Mouse (Mus musculus) kidney, embryonic 14.5 days (tissue): Measurements from ENCODE around the gene Ginm1. TPM values are rescaled to one million over a fixed set of nuclear protein-coding genes. Genes with fewer than 3 reads are reported as not detected.
"Not testable (repeated sequence)": the region's sequence is repeated elsewhere in the genome, so short reads cannot be mapped to it uniquely, and the experiment has no call there.

Source experiments
- ATAC-seq: fragments of 200-750 bp; cut with Nextera tagmentation; 2 replicates; pipeline ENCODE4 v1.8.0; 2017; ENCODE audit warnings: moderate number of reproducible peaks, mild to moderate bottlenecking, moderate TSS enrichment, moderate library complexity; ENCODE audit not compliant: low FRiP score, low TSS enrichment
- H3K27ac ChIP-seq: fragments of 300-500 bp; sonication (generic); 2 replicates; pipeline ENCODE4 v1.5.1; 2014; ENCODE audit warnings: low read depth, mild to moderate bottlenecking, low read length, moderate library complexity, mixed read lengths
- H3K27me3 ChIP-seq: fragments of 300-500 bp; sonication (generic); 2 replicates; pipeline ENCODE4 v1.6.1; 2014; ENCODE audit warnings: mild to moderate bottlenecking, low read length; ENCODE audit not compliant: control insufficient read depth, insufficient read depth
- H3K36me3 ChIP-seq: fragments of 300-500 bp; sonication (generic); 2 replicates; pipeline ENCODE4 v1.6.1; 2014; ENCODE audit warnings: low read length, mixed read lengths; ENCODE audit not compliant: control insufficient read depth, insufficient read depth
- H3K4me1 ChIP-seq: fragments of 300-500 bp; sonication (generic); 2 replicates; pipeline ENCODE4 v1.6.1; 2014; ENCODE audit warnings: low read length, mixed read lengths; ENCODE audit not compliant: control insufficient read depth, insufficient read depth
- H3K4me2 ChIP-seq: fragments of 300-500 bp; sonication (generic); replicated peaks from 2 replicates; pipeline ENCODE4 v1.6.1; 2014; ENCODE audit warnings: low read depth, mild to moderate bottlenecking, low read length
- H3K4me3 ChIP-seq: fragments of 300-500 bp; sonication (generic); 2 replicates; pipeline ENCODE4 v1.5.1; 2014; ENCODE audit warnings: mild to moderate bottlenecking, low read length
- H3K9ac ChIP-seq: fragments of 300-500 bp; sonication (generic); 2 replicates; pipeline ENCODE4 v1.6.1; 2014; ENCODE audit warnings: low read depth, mild to moderate bottlenecking, low read length, moderate library complexity
- H3K9me3 ChIP-seq: fragments of 300-500 bp; sonication (generic); 2 replicates; pipeline ENCODE4 v1.6.1; 2016; ENCODE audit warnings: low read length; ENCODE audit not compliant: control insufficient read depth
- WGBS: fragments of 180-500 bp; shearing (Covaris S2); extraction: QIAGEN DNeasy Blood & Tissue Kit; methylation state at CpG from one replicate; pipeline ENCODE4 v1.1.7; 2014; 5-methylcytosine and 5-hydroxymethylcytosine counted together
- polyA plus RNA-seq: library from polyadenylated mRNA; unstranded; fragments of >200 nt; fragmentation: Nextera tagmentation; extraction: Ambion mirVana; gene quantifications from 2 replicates; pipeline ENCODE4 v1.2.1, GENCODE M21; 2014

Gene Ginm1
- polyA plus RNA-seq, 1 experiment from 2014 or later, result 74.1 TPM

DNA sequence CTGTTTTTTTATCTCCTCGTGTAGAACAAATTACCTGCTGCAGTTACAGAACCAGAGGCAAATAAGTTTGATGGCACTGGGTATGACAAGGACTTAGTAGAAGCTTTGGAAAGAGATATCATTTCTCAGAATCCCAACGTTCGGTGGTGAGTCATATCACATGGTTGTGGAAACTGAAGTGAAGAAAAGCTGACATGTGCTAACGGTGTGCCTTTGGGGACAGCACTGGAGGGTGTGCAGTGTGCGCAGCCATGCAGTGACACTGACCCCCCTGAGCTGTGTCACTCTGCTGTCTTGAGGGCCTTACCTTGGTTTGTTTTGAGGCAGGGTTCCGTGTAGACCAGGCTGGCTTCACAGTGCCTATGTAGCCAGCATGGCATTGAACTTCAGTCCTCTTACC is 43.9 kb downstream of the Ginm1 start:
- no peak overlapping the region for H3K27ac ChIP-seq
- no peak for ATAC-seq
- H3K4me1 ChIP-seq, result no peaks in the 10 kb centered on the region
- 94% methylated on average over 6 of the region's 6 CpGs for WGBS
- H3K9me3 ChIP-seq, result no peaks in the 10 kb centered on the region
- no peaks in the 10 kb centered on the region for H3K27me3 ChIP-seq
- no peak overlapping the region for H3K4me2 ChIP-seq
- H3K9ac ChIP-seq, result no peak overlapping the region
- peaks cover 70% of the 10 kb centered on the region for H3K36me3 ChIP-seq
- H3K4me3 ChIP-seq, result no peak overlapping the region

DNA sequence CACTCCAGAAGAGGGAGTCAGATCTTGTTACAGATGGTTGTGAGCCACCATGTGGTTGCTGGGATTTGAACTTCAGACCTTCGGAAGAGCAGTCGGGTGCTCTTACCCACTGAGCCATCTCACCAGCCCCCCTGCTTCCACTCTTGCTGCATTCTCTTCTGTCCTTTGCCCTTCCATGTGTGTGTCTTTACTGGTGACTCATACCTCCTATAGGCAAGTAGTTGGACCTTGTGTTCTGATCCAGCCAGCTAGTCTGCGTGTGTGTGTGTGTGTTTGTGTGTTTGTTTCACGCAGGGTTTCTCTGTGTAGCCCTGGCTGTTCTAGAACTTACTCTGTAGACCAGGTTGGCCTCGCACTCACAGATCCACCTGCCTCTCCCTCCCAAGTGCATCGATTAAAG is 47.1 kb downstream of the Ginm1 start:
- H3K9ac ChIP-seq, ATAC-seq, H3K4me1 ChIP-seq, H3K9me3 ChIP-seq, H3K27ac ChIP-seq, H3K27me3 ChIP-seq, H3K4me3 ChIP-seq, H3K4me2 ChIP-seq: not testable (repeated sequence)
- WGBS, result 97% methylated on average over 6 of the region's 6 CpGs
- H3K36me3 ChIP-seq, result peaks cover 67% of the 10 kb centered on the region

DNA sequence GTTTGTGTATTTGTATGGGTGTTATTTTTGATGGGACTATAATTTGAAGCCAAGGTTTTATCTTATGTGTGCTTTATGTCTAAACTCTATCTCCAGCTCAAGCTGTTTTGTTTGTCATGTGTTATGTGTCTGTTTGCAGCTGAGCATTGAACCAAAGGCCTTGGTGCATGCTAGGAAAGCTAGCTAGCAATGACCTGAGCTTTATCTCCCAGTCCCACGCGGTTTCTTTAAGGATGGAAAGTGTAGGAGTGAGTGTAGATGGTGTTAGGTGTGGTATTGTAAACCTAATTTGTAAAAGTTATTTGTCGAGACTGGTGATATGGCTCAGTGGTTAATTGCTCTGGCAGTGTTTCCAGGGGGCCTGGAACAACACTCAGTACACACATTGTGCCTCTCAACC is 54.7 kb downstream of the Ginm1 start:
- no peak overlapping the region for H3K4me3 ChIP-seq
- no peaks in the 10 kb centered on the region for H3K9me3 ChIP-seq
- 60% methylated on average over 3 of the region's 3 CpGs for WGBS
- H3K27ac ChIP-seq, result no peak overlapping the region
- no peaks in the 10 kb centered on the region for H3K27me3 ChIP-seq
- ATAC-seq, result no peak
- H3K9ac ChIP-seq, result no peak overlapping the region
- peaks cover 15% of the 10 kb centered on the region for H3K36me3 ChIP-seq
- H3K4me2 ChIP-seq, result no peak overlapping the region
- no peaks in the 10 kb centered on the region for H3K4me1 ChIP-seq

DNA sequence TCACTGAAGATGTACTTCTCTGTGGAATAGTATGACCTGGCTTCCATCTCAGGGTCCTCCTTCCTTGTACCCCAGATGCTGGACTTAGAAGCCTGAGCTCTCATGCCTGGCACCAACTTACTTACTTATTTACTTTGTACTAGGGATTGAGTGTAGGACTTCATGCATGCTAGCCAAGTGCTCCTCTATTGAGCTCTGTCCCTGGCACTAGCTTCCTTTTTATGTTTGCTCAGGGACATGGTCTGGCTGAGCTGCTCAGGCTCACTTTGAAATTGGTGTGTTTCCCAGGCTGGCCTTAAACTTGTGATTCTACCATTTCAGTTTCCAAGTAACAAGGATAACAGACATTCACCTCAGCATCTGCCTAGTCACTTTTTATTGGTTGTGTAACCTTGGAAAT is 55.5 kb downstream of the Ginm1 start:
- no peak for ATAC-seq
- H3K4me2 ChIP-seq, result no peak overlapping the region
- no peak overlapping the region for H3K4me3 ChIP-seq

DNA sequence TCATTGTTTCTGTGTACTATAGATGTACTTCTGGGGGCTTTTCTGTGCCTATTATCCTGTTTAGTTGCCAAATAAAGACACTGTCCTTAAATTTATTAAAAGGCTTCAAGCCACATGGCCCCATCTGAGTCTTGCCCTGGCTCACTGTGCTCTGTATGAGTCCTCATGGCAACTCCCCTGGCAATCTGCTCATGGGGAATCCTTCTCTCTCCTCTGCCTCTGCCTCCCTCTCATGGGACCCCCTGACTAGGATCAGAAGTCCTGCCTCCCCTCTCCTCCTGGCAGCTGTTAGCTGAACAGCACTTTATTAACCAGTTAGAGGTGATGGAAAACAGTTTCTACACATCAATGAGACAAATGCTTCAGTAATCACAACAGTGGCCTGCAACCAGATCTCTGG is 61.0 kb downstream of the Ginm1 start:
- H3K9ac ChIP-seq, result no peak overlapping the region
- H3K27me3 ChIP-seq, result no peaks in the 10 kb centered on the region
- H3K9me3 ChIP-seq, result no peaks in the 10 kb centered on the region
- H3K36me3 ChIP-seq, result no peaks in the 10 kb centered on the region
- no peak for ATAC-seq
- H3K4me1 ChIP-seq, result no peaks in the 10 kb centered on the region
- no peak overlapping the region for H3K27ac ChIP-seq
- H3K4me3 ChIP-seq, result no peak overlapping the region
- no peak overlapping the region for H3K4me2 ChIP-seq

More for the DNA sequence above, 55.5 kb downstream of the Ginm1 start:
- Histone ChIP-seq H3K9ac (no peak overlapping the region), H3K27ac (no peak overlapping the region), H3K36me3 (peaks cover 12% of the 10 kb centered on the region; the same call in 1 of the 2 replicates), H3K4me1 (no peaks in the 10 kb centered on the region), H3K9me3 (no peaks in the 10 kb centered on the region), H3K27me3 (no peaks in the 10 kb centered on the region)

DNA sequence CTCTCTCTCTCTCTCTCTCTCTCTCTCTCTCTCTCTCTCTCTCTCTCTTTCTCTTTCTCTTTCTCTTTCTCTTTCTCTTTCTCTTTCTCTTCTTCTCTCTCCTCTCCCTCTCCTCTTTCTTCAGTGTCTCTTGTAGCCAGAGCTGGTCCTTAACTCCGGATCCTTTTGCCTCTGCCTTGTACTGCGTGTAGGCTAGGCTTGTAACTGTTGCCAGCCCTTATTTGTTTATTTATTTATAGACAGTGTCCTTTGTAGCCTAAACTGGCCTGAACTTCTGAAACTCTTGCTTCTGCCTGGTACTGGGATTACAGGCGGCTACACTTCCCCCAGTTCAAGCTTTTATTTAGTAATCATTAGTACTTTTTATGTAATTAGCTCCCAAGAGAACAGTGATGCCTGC is 65.6 kb downstream of the Ginm1 start:
- H3K4me3 ChIP-seq, result peak overlapping the region; percentile 85
- WGBS, result 24% methylated on average over 3 of the region's 3 CpGs
- H3K27me3 ChIP-seq, result no peaks in the 10 kb centered on the region
- no peak overlapping the region for H3K27ac ChIP-seq
- H3K9ac ChIP-seq, result 0 out of 2 replicates have a peak overlapping the region, but pooled peaks have one; percentile 5
- H3K4me2 ChIP-seq, result peak overlapping the region; percentile 60
- no peak for ATAC-seq
- H3K36me3 ChIP-seq, result no peaks in the 10 kb centered on the region
- no peaks in the 10 kb centered on the region for H3K4me1 ChIP-seq
- H3K9me3 ChIP-seq, result no peaks in the 10 kb centered on the region

DNA sequence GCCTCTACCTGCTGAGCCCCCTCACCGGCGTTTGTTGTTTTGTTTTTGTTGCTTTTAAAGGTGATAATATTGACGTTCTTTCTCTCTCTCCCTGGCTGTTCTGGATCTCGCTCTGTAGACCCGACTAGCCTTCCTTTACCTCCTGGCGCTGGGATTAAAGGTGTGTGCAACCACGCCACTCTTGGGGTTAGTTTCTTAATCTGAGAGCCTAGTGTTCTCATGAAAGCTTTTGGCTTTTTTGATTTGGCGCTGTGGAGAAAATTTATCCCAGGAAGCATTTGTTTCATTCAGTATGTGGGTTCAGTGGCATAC is 66.2 kb downstream of the Ginm1 start:
- no peak for ATAC-seq
- peak overlapping the region; percentile 79; the same call in 1 of the 2 replicates for H3K27ac ChIP-seq
- 0% methylated on average over 8 of the region's 8 CpGs for WGBS
- H3K27me3 ChIP-seq, result no peaks in the 10 kb centered on the region
- H3K4me2 ChIP-seq, result peak overlapping the region; percentile 60
- peak overlapping the region; percentile 85 for H3K4me3 ChIP-seq
- no peaks in the 10 kb centered on the region for H3K9me3 ChIP-seq
- H3K4me1 ChIP-seq, result no peaks in the 10 kb centered on the region
- peak overlapping the region; percentile 76 for H3K9ac ChIP-seq
- H3K36me3 ChIP-seq, result no peaks in the 10 kb centered on the region

DNA sequence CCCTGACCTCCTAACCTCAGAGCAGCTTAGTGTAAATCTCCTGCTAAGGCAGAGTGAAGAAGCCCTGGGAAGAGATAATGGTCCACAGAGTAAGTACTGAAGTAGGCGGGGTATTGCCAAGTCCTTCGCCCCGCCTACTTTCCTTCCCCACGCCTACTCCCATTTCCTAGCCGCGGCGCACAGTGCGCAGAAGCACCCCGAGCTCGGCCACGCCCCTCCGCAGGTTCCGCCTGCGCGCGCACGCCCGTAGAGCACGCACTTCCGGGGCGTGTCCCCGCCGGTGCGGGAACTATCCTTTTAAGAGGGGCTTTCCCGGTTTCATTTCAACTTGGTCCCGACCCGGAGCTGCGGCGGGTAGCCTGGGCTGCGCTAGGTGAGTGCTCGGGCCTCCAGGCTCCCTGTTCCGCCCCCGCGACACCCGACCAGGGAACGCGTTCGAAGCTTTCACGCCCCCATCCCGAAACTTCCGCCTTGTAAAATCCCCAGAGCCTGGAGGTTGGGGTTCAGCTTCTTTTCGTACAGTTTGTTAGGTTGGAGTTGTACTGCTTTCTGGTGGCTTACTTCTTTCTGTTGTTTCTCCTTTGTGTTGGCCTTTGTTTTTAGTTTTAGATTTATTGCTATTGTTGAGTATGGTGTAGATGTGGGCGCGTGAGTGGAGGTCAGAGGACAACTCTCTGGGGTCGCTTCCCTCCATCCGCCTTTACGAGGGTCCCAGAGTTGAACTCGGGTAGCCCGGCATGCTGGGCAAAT is 66.7 kb downstream of the Ginm1 start, which contains the start of gene Katna1:
TSS of gene Katna1 (plus strand) at position 250 of the 750 bp plus-strand sequence.
- H3K4me1 ChIP-seq, result no peaks in the 10 kb centered on the region
- H3K4me2 ChIP-seq, result peak within 1 kb of the TSS; percentile 60
- peak within 1 kb of the TSS; percentile 85 for H3K4me3 ChIP-seq
- peak within 1 kb of the TSS; percentile 76 for H3K9ac ChIP-seq
- no peaks in the 10 kb centered on the region for H3K9me3 ChIP-seq
- under 1% methylated on average over 49 of the region's 49 CpGs for WGBS
- ATAC-seq, result peak; percentile 99
- H3K27me3 ChIP-seq, result no peaks in the 10 kb centered on the region
- H3K27ac ChIP-seq, result peak within 1 kb of the TSS; percentile 79
- no peaks in the 10 kb centered on the region for H3K36me3 ChIP-seq
